In genomic region chr17:48968304-48968703, GRCm38 (mm10) we compare ENCODE assay signal across 26 mouse cellular contexts. TPM values are rescaled to one million over a fixed set of nuclear protein-coding genes. Genes with fewer than 3 reads are reported as not detected.
"Had no signal": no experiment of that assay in that cellular context is flagged by ENCODE, and none has a peak within 500 bp of the region (broad histone marks: within the 10 kb centered on the region; RNA-seq: fewer than 3 reads in every experiment).

No protein-coding gene starts in this region.

- H3K27ac ChIP-seq: heart, adult 2 months; heart, embryonic 13.5 days; heart, embryonic 15.5 days; hindbrain, embryonic 13.5 days; hindbrain, embryonic 15.5 days; hindbrain, postnatal 0 days; kidney, embryonic 15.5 days; kidney, postnatal 0 days; left cerebral cortex, adult 2 months; limb, embryonic 13.5 days; limb, embryonic 15.5 days; liver, embryonic 12.5 days had no signal

- DNase-seq: forebrain, postnatal 0 days; gastrocnemius, postnatal 14 days; gastrocnemius, postnatal 36 days; heart, adult 11 months; heart, adult 2 months; heart, postnatal 14 days; heart, postnatal 36 days; kidney, adult 11 months; kidney, adult 2 months; kidney, adult 9 months; kidney, postnatal 14 days; kidney, postnatal 36 days; layer of hippocampus, postnatal 36 days had no signal

- H3K4me3 ChIP-seq: heart, adult 2 months; heart, embryonic 13.5 days; heart, embryonic 15.5 days; hindbrain, embryonic 13.5 days; hindbrain, embryonic 15.5 days; kidney, embryonic 15.5 days; left cerebral cortex, adult 2 months; limb, embryonic 13.5 days; limb, embryonic 15.5 days; liver, embryonic 12.5 days had no signal

RNA-seq across cellular contexts. Expression of gene Lrfn2, which starts 36.1 kb away (rescaled TPM):
- total RNA-seq: hematopoietic stem cell, adult 5-6 weeks; liver, adult 2 months had no signal
